Mouse (Mus musculus): ENCODE measurements at regions not wholly inside any gene's neighbourhood (a gene's known extent, or its start where the extent isn't known, plus 50 kb on each side); places are given as distances from the start of the nearest gene placed in this dataset.

DNA sequence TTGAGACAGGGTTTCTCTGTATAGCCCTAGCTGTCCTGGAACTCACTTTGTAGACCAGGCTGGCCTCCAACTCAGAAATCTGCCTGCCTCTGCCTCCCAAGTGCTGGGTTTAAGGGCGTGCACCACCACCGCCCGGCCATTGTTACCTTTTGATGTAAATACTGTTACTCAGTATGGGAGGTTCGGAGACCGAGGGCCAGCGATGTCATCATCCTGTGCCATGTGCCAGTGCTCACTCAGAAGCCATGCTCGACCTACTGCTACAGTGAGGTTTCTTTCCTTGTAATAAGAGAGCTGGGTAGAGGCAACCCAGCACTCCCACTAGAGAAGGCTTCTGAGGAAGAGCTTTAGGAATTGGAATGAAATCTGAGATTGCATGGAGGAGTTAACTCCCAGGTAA lies 191.6 kb upstream of the Tgfbr2 start:
- no peak for DNase-seq (ENCODE audit: low spot score)

DNA sequence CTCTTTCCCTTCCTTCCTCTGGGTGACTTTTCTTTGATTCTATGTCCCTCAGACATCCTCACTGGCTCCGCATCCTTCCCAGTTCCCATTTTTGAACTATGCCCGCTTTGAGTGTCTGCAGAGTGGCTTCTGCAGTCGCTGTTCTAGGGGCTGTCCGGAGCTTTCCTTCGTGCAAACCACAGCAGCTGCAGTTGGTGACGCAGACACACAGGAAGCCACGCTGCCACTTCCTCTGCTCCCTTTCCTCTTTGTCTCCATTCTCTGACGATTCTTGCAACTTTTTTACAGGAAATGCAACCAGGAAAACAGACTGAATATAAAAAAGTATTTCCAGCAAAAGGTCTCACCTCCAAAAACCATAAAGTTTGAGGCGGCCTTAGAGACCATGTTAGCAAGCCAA lies 191.0 kb upstream of the Tgfbr2 start:
- DNase-seq (ENCODE audit: low spot score), result no peak

DNA sequence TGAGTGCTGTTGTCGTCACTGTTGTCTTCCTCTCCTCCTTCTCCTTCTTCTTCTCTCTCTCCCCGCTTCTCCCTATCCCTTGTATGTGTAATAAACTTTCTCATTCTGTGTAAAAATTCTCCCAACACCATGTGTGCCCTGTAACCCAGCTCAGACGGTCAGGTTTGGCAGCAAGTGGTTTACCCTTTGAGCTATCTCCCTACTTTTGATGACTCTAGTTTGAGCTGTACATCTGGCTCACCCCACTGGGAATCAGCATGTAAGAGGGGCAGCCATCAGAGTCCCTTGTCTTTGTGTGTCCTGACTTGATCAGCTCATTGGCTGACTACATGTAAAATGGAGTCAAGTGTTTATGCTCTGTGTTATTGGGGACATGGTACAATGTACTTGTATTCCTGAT lies 190.5 kb upstream of the Tgfbr2 start:
- no peak for DNase-seq (ENCODE audit: low spot score)

DNA sequence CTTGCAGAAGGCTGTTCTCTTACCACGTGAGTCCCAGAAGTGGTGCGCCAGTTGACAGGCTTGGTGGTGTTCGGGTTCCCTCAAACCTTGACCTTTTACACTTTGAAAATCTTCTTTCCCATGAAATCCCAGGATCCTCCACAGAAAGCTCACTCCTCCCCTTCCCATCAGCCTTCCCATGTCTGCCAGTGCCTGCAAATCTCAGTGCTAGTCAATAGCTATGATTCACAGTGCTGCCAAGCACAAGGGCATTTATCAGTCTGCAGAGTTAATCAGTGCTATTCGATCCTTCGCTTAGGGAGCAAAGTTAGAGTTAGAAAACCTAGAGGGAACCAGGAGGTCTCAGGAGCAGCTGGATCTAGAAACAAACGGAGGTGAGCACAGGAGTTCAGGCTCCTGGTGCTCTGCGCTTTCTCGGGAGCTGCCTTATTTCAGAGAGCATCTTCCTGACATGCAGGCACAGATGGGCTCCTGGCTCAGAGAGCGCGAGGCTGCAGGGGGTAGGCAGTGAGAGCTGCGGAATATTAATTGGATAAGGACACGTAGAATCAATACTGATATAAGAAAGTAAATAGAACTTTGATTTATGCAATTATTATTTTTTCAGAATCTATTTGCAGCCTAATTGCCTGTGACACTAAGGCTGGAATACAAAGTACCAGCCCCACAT lies 190.0 kb upstream of the Tgfbr2 start:
- no peak for DNase-seq (ENCODE audit: low spot score)

DNA sequence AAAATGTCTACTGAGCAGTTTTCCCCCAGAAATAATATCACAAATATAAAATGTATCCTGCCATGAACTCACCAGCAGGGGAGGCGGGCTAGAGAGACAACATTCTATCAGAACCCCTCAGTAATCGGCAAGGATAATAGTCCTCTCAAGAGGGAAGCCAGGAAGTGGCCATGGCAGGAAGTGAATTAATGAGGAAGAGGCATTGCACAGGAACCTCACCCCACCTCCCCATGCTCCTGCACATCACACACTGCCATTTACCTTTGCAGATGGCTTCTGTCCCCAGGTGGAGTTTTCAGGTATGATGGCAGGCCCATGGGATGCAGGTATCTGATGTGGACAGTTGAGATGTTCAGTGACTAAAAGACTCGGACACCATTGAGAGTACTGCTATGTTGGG lies 185.9 kb upstream of the Tgfbr2 start:
- DNase-seq (ENCODE audit: low spot score), result no peak

DNA sequence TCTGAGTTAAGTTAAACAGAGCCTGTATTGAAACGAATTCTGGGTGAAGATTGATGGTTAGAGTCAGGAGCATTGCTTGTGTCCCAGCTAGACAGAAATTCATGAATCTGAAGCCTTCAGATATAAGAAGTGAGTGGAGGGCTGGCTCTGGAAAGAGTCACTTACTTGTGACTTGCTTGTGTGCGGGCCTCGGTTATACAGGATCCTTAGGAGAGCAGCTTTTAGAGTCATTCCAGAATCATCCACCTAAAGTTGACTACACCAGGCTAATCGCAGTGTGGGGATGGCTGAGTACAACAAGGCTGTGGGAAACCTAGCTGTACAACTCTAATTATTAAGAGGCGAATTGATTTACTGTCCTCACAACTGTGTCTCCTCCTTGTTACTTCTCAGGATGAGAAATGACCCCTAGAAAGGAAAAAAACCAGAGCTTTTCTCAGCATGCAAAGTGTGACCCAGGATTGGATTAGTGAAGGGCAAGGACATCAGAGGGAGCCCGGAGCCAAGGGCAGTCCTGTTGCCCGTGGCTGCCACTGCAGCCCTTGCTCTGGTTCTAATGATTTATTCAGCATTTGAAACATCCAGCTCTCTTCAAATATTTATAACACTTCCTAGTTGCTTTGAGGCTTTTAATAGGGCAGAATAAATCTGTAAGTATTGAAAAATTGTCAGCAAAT lies 179.0 kb upstream of the Tgfbr2 start:
- DNase-seq (ENCODE audit: low spot score), result no peak

DNA sequence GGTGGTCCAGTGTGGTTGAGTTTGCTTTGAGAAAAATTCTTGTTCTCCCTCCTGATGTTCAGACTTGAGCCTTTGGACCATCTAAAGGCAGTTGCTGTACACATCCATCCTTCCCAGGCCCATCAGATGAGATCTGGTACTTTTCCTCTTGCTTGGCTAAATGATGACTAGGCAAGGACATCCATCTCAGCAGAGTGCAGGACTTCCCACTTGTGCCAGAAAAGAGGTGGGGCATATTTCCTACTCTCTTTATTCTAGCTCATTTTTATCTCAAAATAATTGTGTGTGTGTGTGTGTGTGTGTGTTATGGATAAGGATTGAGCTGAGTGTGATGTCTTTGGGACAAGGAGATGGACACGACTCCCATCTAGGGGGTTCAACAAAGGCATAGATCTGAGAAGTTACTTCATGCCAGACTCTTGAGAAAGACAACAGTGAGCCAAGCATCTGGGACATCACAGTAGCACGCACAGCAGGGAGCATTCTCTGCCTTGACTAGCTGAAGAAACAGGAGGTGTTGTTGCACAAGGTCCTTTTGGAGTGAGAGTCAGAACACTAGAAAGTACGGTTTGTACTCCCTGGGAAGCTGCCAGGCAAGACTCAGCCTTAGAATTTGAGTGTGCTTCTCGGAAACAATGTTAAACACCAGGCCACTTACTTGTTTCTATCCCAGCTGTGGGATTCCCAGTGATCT lies 177.8 kb upstream of the Tgfbr2 start:
- no peak for DNase-seq (ENCODE audit: low spot score)

DNA sequence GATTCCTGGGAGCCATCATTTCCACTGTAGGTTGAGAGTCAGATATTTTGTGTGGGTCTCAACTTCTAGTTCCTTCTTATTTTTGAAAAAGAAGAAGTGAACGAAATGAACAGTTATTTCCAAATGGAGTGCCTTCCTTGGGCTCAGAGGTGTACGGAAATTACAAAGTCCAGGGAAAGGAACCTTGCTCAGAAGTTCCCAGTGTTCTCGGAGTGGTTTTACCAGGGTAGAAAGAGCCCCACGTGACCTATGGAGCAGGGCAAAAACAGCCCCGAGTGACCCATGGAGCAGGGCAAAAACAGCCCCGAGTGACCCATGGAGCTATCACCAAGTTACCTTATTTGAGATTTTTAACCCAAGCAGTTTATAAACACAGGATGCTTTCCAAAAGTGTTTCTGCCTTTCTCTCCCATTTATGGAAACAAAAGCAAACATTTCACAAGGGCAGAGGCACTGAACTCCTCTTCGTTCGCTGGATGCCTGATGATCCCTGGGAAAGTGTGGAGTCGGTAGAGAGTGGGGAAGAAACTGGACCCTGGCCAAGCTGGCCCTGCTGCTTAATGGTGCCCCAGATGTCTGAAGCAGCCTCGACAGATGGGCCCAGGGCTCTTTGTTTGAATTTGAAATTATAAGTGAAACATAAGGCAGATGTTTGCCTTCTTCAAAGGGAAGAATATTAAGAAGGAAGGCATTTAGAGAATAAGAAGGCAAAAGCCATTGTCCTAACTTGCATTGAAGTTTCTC lies 175.8 kb upstream of the Tgfbr2 start:
- DNase-seq (ENCODE audit: low spot score), result no peak

DNA sequence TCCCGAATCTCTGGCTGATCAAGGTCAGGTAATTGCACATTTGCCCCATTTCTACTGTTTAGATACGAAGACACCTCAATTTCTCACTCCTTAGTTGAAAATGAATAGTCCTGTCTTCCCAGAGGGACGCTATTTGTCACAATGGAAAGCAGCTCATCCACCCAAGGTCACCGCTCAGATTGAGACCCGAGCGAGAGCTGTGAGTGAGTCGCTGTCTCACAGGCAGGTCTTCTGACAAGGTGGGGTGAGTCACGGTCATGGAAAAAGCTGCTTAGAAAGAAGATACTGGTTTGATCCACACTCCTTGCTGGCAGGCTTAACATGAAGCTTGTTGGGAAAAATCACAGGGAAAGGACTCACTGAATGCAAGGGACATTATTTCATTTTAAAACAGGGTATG lies 171.9 kb upstream of the Tgfbr2 start:
- DNase-seq (ENCODE audit: low spot score), result no peak

DNA sequence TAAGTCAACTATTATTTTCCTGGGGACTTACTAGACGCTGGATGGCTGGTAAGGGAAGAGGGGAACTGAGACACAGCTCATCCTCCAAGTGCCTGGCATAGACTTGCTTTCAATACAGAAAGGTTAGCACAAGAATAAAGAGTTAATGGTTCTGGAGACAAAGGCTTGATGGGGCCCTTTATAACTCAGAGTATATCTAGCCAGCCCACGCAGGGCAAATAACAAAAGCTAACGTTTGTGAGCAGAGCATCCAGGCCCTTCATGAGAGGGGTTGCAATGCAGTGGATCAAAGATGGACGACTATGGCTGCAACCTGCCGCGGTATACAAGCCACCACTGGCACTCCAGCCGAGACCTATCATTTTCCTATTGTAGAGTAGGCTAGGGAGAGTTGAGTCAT lies 171.3 kb upstream of the Tgfbr2 start:
- no peak for DNase-seq (ENCODE audit: low spot score)

DNA sequence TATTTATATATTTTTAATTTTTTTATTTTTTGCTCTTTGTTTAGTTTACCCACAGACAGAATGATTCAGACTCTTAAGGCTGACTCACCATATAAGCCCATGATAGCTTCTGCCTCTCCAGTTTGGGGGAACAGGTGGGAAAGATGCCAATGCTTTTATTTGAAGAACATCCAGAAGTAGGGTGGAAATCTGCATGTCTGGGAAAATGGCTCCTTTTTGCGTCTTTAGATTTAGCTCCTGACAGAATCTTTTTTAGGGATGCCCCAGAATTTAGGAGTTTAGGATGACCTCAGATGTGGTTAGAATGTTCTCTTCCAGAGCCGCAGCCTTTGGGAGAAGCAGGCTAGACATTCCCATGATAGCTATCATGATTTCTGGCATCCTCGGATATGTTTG lies 167.9 kb upstream of the Tgfbr2 start:
- no peak for DNase-seq (ENCODE audit: low spot score)

DNA sequence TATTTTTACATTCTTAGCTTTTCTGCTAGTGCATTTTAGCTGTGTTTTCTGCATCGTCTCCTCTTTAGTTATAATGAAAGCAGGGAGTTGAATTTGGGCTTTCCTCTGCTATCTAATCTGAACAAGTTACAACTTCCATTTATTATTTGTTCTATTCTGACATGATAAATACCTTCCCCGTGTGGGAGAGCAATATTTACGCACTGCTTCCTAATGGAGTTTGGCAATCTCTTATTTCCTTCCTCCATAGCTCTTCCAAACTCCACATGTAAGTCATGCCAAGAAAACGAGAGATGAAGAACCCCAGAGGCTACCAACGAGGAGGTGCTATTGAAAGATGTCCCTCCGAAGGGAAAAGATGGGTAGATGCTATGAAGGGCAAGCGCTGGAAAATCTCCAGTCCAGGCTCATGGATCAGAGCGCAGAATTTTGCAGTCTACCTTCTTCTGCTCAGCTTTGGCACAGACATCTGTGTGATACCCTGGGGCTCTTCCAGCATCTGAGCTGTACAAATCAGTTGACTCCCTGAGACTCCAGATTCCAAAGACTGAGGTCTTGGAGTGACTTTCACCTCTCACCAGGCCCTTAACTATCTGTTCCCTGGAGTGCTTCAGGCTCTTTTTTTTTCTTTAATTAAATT lies 167.4 kb upstream of the Tgfbr2 start:
- no peak for DNase-seq (ENCODE audit: low spot score)

DNA sequence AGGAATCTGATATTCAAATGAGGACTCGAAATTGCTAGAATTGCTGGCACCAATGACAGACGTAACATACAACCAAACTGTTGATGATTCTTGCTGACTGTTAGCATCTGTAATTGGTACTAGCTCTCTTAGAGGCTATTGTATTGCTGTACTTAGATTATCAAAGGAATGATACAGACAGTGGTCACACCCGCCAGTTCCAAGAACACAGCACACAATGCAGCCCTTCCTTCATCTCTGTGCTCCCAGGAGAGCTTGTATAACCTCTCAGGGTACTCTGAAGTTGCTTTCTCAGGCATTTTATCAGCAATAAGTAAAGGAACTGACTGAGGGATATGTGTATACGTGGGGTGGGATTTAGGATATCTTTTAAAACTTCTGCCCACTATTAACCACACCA lies 166.8 kb upstream of the Tgfbr2 start:
- no peak for DNase-seq (ENCODE audit: low spot score)

DNA sequence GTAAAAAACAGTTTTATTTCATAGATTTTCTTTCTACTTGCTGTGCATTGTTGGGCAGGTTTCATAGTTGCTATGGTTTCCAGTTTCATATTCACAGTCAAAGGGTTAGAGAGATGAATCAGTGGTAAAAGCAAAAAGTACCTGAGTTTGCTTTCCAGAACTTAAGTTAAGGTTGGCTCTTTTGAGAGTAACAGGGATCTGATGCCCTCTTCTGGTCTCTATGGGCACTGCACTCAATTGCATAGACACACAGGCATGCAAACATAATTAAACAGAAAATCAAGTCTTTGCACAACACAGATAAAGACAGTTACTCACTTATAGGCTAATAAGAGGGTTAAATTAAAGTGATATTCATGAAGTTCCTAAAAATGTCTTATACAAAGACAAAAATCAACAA lies 165.8 kb upstream of the Tgfbr2 start:
- no peak for DNase-seq (ENCODE audit: low spot score)

DNA sequence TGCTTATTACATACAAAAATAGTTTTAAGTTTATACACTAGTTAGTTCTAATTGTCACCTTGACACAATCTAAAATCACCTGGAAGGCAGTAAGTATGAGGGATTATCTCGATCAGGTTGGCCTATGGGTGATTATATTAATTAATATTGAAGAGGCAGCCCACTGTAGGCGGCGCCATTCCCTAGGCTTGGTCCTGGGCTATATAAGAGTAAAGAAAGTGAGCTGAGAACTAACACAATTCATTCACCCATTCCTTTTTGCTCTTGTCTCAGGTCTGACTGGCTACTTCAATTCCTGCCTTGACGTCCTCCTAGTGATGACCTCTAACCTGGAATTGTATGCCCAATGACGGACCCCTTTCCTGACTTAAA lies 163.6 kb upstream of the Tgfbr2 start:
- DNase-seq (ENCODE audit: low spot score), result no peak

DNA sequence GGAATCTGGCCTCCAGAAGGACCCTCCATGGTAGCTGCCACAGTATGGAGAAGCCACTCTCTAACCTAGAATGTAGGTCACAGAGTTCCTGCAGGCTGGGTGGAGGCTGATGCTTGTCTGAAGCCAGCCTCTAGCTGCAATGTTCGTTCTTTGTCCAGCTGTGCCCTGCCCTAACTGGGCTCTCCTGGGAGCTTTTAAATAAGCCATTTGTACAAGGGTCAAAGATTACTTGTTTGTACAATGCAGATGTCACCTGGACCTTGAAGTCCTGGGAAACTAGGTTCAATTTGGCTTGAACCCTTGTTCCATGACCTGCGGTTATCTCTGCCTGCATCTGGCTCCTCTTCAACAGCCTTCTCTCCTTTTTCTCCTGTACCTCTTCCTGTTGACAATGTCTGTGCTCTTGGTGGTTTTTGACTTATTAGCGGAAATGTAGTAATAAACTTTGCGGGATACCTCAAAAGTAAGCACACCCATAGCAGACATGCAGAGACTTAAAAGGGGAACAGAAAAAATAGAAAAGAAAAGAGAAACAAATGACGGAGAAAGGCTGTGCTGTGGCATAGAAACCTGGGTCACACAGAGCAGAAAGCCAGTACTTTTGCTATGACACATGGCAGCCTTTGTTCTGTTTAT lies 163.1 kb upstream of the Tgfbr2 start:
- no peak for DNase-seq (ENCODE audit: low spot score)

DNA sequence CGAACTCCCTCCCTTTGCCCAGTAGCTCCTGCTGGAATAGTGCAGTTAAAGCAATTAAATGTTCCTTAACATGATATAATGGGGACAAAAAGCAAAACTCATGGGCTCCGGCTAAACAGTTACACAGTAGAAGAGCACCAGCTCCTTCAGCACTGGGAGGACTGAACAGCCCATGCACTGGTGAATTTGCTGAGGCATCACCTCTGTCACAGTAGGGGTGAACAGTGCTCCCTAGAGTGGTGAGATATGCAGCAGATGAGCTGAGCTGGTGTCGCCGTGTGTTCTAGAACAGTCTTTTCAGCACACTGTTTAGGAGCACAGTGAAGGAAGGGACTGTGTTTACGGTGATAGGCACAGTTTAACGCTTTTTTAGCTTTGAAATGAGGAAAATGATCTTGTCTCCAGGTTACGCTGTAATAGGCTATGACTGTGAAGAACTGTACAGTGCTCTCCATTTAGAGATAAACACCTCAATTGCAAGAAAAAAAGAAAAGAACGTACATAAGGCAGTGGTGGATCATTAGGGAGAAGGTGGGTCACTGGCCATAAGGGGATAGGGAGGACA lies 162.4 kb upstream of the Tgfbr2 start:
- DNase-seq (ENCODE audit: low spot score), result no peak

DNA sequence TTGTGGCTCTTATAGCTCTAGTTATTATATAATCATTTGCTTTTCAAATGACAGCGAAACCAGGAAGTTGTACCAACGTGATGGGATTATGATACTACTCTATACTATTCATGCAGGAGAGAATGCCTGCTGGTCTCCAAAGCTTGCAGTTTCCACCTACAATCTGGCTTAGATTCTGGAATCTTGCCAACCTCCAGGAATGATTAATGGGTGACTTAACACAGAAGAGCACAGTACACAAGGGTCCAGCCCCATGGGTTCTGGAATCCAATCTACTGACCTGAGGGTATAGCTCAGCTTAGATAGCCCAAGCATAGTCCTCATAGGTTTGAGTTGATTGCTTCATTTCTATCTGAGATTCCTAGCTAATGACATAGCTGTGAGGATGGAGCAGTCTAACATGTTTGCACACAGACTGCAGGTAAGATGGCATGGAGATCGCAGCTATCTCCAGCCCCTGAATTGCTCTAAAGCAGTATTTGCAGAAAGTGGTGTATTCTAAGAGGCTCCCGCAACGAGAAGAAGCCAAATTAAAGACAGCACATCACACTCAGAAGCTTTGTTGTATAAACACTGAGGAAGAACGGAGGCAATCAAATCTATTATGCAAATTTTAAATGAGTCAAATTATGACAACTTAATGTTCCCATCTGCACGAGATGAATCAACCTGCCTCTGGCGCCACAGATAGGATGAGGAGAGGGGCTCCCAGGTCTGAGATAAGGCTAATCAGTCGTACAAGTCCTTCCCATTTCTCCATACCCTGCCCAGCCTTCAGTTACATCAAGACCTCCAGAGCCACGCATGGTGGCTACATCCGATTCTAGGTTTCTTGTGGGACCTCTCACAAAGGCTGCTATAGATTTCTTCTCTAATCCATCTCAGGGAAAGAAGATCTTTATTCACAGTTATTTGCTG lies 160.7 kb upstream of the Tgfbr2 start:
- DNase-seq (ENCODE audit: low spot score), result no peak

DNA sequence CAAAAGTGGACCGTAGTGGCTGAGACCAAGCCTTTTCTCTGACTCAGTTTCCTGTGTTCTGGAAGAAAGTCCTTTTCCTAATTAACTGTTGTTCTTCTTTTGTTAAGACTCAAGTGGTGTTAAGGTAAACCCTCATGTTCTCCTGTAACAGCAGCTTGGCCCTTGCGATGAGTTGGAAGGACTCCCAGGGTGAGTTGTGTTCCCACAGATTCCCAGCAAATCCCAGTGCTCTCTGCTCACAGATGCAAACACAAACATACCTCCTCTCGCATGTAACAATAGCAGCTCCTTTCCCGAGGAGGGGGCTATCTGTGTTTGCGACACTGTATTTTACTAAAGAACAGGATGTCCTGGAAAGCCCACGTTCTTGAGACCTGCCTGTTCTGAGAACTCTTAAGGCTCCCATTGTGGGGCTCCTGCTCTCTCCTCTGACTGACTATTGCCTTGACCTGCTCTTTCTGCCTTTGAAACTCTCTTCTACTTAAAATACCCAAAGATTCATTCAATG lies 158.8 kb upstream of the Tgfbr2 start:
- DNase-seq (ENCODE audit: low spot score), result no peak

DNA sequence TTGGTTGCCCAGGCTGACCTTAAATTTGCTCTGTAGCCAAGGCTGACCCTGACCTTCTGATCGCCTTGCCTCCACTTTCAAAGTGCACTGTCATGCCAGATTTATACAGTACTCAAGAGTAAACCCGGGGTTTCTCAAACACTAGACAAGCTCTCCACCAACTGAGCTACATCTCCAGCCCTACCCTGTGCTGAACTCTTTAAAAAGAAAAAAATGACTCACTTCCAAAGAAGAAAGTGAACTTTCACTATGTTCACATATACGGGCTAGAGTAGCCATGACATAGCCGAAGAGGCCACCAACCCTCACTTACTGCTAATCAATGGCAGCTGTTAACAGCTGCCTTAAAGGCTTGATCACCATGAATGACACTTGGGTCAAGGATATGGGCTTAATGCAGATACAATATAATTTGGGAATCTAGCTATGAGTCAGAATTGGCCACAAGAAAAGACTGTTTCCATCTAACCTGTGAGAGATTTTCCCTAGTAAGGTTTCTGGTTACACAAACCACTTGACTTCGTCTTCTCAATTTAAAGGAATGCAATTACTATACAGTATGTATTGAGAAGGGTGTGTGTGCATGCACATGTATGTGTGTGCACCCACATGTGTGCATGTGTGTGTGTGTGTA lies 157.4 kb upstream of the Tgfbr2 start:
- DNase-seq (ENCODE audit: low spot score), result no peak

Data from MN1 (cell line).